Mouse (Mus musculus): ENCODE measurements around the gene Ckap4. TPM values are rescaled to one million over a fixed set of nuclear protein-coding genes. Genes with fewer than 3 reads are reported as not detected.
"Not testable (repeated sequence)": the region's sequence is repeated elsewhere in the genome, so short reads cannot be mapped to it uniquely, and the experiment has no call there.

Ckap4 gene
- polyA plus RNA-seq, 1 experiment from 2014 or later, result 87.7 TPM

DNA sequence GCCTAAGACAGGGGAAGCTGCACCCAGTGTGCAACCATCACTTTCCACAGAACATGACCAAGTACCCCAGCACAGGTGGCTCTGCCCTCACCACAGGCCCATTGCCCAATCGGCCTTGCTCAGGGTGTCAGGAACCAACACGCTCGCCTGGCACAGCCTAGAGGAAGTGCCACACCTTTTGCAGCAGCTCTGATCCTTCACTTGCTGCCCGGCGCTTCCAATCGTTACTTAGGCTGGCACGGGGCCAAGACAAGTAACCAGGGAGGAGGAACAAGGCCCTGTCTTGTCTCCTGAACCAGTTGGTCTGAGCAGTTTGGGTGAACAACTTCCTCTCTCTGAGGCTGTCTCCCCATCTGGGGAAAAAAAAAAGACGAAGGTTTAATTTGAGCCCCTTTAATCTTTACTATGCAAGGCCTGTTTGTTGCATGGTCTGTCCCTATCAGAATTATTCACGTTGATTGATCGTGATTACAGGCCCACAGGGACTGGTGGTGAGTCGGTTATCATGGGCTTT is 17.4 kb downstream of the Ckap4 start:
- DNase-seq (ENCODE audit: low spot score), result no peak
- peaks cover 8% of the 10 kb centered on the region for H3K4me1 ChIP-seq
- WGBS, result 56% methylated on average over 11 of the region's 11 CpGs
- H3K9me3 ChIP-seq, result no peaks in the 10 kb centered on the region
- no peak overlapping the region for H3K27ac ChIP-seq
- H3K27me3 ChIP-seq (ENCODE audit: insufficient read depth, poor library complexity, severe bottlenecking), result no peaks in the 10 kb centered on the region
- H3K36me3 ChIP-seq, result no peaks in the 10 kb centered on the region
- no peak overlapping the region for H3K4me3 ChIP-seq

DNA sequence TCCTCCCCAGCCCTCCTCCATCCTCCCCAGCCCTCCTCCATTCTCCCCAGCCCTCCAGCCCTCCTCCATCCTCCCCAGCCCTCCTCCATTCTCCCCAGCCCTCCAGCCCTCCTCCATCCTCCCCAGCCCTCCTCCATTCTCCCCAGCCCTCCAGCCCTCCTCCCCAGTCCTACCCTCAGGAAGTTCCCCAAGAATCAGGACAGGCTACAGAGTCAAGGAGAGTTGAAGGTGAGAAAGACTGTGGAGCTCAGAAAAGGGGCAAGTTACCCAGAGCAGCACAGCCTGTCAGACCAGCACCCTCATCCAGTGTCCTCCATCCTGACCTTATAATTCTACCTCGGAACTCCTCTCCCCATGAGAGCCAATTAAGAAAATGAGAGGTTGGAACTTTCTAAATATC is 17.9 kb downstream of the Ckap4 start:
- H3K27me3 ChIP-seq (ENCODE audit: insufficient read depth, poor library complexity, severe bottlenecking); H3K4me1 ChIP-seq; H3K27ac ChIP-seq; H3K9me3 ChIP-seq; H3K4me3 ChIP-seq; H3K36me3 ChIP-seq; DNase-seq (ENCODE audit: low spot score): not testable (repeated sequence)
- 61% methylated on average over 1 of the region's 1 CpGs for WGBS

DNA sequence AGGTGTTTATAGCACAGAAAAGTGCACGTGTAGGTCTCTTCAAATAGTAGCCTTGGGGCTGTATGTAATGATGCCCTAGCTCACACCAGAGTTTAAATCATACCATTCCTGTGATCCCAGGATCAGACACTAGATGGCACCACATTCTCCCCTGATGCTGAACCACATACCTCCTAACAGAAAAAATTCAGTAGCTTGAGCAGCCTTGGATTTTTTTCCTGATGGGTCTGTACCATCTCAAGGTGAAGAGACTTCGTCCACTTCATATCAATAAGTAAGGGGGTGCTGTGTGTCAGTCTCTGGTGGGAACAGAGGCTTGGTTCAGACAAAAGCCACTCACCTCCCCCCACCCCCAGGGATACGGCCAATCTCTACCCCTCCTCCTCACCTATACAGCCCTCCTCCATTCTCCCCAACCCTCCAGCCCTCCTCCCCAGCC is 18.3 kb downstream of the Ckap4 start:
- no peaks in the 10 kb centered on the region for H3K36me3 ChIP-seq
- H3K27me3 ChIP-seq (ENCODE audit: insufficient read depth, poor library complexity, severe bottlenecking), result no peaks in the 10 kb centered on the region
- WGBS, result 30% methylated on average over 3 of the region's 3 CpGs
- no peak overlapping the region for H3K27ac ChIP-seq
- peaks cover 8% of the 10 kb centered on the region for H3K4me1 ChIP-seq
- no peak for DNase-seq (ENCODE audit: low spot score)
- no peaks in the 10 kb centered on the region for H3K9me3 ChIP-seq
- H3K4me3 ChIP-seq, result no peak overlapping the region

DNA sequence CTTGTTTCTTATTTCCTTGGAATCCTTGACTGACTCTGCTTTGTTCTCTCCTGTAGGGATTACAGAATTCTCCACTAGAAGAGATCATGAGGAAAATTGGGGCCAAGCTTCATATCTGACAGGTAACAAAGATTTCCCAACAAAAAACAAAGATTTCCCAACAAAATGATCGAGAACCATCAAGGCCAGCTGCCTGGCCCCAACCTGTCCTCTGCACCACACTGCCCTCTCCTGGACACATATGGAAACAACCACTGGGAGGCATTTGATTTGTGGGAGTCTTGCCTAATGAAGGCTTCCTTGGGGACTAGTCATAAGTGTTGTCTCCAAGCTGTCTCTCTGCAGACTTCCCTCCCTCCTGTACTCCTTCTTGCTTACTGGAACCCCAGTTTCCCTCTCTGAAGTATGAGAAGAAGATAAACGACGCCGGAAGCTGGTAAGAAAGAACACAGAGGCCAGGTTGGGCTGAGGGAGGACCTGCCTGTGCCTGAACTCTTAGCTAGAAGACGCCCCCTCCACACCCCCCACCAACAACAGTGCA is 19.8 kb downstream of the Ckap4 start:
- no peaks in the 10 kb centered on the region for H3K36me3 ChIP-seq
- H3K4me3 ChIP-seq, result no peak overlapping the region
- H3K9me3 ChIP-seq, result no peaks in the 10 kb centered on the region
- H3K4me1 ChIP-seq, result peaks cover 8% of the 10 kb centered on the region
- H3K27ac ChIP-seq, result no peak overlapping the region
- H3K27me3 ChIP-seq (ENCODE audit: insufficient read depth, poor library complexity, severe bottlenecking), result no peaks in the 10 kb centered on the region
- DNase-seq (ENCODE audit: low spot score), result no peak
- WGBS, result 51% methylated on average over 5 of the region's 5 CpGs

DNA sequence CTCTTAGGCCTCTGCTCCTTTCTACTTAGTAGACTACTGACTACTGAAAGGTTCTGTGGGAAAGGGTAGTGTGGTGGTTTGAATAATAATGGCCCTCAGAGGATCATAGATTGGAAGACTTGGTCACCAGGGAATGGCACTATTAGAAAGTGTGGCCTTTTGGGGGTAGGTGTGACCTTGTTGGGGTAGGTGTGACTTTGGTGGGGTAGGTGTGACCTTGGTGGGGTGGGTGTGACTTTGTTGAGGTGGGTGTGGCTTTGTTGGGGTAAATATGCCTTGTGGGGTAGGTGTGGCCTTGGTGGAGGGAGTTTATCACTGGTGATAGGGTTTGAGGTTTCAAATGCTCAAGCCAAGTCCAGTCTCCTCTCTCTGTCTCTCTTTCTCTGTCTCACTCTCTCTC is 21.1 kb downstream of the Ckap4 start:
- DNase-seq (ENCODE audit: low spot score), result no peak
- H3K4me1 ChIP-seq, result peaks cover 8% of the 10 kb centered on the region
- H3K27ac ChIP-seq, result no peak overlapping the region
- no peak overlapping the region for H3K4me3 ChIP-seq
- no peaks in the 10 kb centered on the region for H3K27me3 ChIP-seq (ENCODE audit: insufficient read depth, poor library complexity, severe bottlenecking)
- H3K36me3 ChIP-seq, result no peaks in the 10 kb centered on the region
- H3K9me3 ChIP-seq, result no peaks in the 10 kb centered on the region

DNA sequence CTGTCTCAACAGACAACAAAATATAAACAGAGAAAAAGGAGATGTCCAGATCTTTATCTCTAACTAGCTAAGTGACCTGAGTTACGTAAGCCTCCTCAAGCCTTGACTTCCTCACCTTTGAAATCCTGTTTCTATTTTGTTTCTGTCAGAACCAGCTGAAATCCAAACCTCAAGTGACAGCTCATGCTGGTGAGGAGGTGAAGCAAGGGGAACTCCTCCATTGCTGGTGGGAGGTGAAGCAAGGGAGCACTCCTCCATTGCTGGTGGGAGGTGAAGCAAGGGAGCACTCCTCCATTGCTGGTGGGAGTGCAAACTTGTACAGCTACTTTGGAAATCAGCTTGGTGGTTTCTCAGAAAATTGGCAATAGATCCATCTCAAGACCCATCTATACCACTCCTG is 25.3 kb downstream of the Ckap4 start:
- Histone ChIP-seq H3K9me3 (no peaks in the 10 kb centered on the region), H3K27ac (no peak overlapping the region)
- WGBS, result 83% methylated on average over 1 of the region's 1 CpGs

DNA sequence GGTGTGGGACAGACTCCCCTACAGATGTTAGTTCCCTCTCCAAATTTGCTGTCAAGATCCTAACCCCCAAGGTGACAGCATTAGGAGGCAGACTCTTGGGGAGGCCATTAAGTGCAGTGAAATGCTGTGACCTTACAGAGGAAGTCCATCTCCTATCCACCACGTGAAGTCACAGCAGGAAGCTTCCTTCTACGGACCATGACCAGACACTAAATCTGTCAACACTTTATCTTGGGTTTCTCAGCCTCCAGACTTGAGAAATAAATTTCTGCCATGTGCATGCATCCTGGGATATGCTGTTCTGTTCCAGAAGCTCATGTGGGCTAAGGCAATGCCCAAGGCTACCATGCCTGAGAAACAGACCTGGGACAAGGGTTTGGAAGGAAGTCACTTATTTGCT is 35.0 kb downstream of the Ckap4 start:
- H3K4me3 ChIP-seq, result no peak overlapping the region
- WGBS, result 30% methylated on average over 2 of the region's 2 CpGs
- no peak for DNase-seq (ENCODE audit: low spot score)
- H3K36me3 ChIP-seq, result no peaks in the 10 kb centered on the region
- H3K4me1 ChIP-seq, result peaks cover 10% of the 10 kb centered on the region; the same call in 1 of the 2 replicates
- H3K27ac ChIP-seq, result no peak overlapping the region
- H3K9me3 ChIP-seq, result no peaks in the 10 kb centered on the region
- H3K27me3 ChIP-seq (ENCODE audit: insufficient read depth, poor library complexity, severe bottlenecking), result no peaks in the 10 kb centered on the region

More for the DNA sequence above, 25.3 kb downstream of the Ckap4 start:
- Histone ChIP-seq H3K4me1 (no peaks in the 10 kb centered on the region), H3K36me3 (no peaks in the 10 kb centered on the region), H3K4me3 (no peak overlapping the region), H3K27me3 (ENCODE audit: insufficient read depth, poor library complexity, severe bottlenecking) (no peaks in the 10 kb centered on the region)
- DNase-seq (ENCODE audit: low spot score), result no peak

DNA sequence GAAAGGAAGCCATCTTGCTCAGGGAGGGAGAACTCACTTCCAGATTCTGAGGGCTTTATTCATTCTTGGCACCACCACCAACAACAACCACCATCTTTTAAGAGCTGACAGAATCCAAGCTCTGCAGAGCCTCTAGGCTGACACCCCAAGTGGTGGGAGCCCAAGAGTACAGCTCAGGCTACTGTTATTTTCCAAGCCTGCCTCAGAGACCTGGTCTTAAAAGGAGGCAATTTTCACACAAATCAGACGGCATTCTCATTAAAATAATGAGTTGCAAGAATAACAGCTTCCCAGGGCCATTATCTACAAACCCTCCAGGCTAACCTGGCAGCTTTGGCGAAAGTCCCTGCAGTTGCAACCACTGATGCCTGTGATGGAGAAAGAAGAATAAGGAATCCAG is 37.1 kb downstream of the Ckap4 start:
- H3K4me3 ChIP-seq, result no peak overlapping the region
- WGBS, result 78% methylated on average over 2 of the region's 2 CpGs
- H3K9me3 ChIP-seq, result no peaks in the 10 kb centered on the region
- no peak overlapping the region for H3K27ac ChIP-seq
- DNase-seq (ENCODE audit: low spot score), result no peak
- H3K27me3 ChIP-seq (ENCODE audit: insufficient read depth, poor library complexity, severe bottlenecking), result no peaks in the 10 kb centered on the region
- H3K4me1 ChIP-seq, result peaks cover 10% of the 10 kb centered on the region; the same call in 1 of the 2 replicates
- H3K36me3 ChIP-seq, result no peaks in the 10 kb centered on the region

DNA sequence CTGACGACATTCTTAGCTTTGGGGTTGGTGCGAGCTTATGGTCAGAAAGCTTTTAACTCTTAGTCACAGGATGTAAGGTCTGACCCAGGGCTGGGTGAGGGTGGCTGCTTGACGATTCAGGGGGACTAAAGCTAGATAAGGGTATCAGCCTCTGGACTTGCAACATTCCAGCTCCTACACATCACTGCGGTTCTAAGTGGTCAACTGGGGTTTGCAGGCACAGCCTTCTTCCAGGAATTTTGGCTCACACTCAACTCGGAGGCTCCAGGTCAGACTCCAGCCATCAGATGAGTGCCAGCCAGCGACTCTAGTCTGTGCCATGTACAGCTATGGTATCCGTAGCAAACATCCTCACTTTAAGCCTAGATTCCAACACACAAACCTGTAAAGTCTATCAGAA is 39.4 kb downstream of the Ckap4 start:
- Histone ChIP-seq H3K4me1 (peaks cover 12% of the 10 kb centered on the region; the same call in 1 of the 2 replicates), H3K36me3 (no peaks in the 10 kb centered on the region), H3K27ac (0 out of 2 replicates have a peak overlapping the region, but pooled peaks have one; percentile 6), H3K4me3 (no peak overlapping the region), H3K27me3 (ENCODE audit: insufficient read depth, poor library complexity, severe bottlenecking) (no peaks in the 10 kb centered on the region), H3K9me3 (no peaks in the 10 kb centered on the region)
- DNase-seq (ENCODE audit: low spot score), result peak; percentile 77
- WGBS, result 38% methylated on average over 7 of the region's 7 CpGs

DNA sequence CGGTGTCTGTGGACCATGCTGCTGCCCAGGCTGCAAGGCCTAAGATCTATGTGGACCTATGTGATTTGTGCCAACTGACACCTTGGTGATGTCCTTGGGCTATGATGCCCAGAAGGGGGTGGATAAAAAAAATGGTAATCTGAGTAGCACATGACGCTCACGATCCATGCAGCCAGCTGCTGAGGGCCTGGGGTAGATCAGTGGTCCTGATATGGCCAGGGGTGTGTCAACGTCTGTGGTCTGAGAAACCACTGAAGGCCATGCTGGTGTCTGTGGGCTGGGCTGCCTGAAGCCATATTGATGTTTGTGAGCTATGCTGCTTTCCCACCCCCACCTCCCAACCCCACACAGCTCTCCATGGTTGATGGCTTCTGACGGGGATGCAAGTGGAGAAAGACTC is 43.7 kb downstream of the Ckap4 start:
- 83% methylated on average over 5 of the region's 5 CpGs for WGBS
- no peaks in the 10 kb centered on the region for H3K36me3 ChIP-seq
- DNase-seq (ENCODE audit: low spot score), result no peak

DNA sequence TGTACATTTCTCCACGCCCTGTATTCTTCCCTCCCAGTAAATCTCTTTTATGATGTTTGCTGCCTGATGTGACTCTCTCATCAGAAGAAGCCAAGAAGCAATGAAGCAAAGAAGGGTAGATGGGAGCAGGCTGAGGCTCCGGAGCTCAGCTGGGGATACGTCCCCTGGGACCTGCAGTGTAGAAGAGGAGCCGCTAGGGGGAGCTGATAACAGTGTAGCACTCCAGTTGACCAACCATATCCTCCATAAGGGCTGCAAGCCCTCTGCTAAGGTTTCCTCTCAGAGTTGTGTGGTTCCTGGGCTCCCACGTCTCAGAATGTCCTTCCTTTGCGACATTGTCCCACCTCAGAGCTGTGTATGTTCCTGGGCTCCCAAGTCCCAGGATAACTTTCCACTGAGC is 45.5 kb downstream of the Ckap4 start:
- H3K36me3 ChIP-seq, result no peaks in the 10 kb centered on the region
- H3K27me3 ChIP-seq (ENCODE audit: insufficient read depth, poor library complexity, severe bottlenecking), result no peaks in the 10 kb centered on the region
- no peaks in the 10 kb centered on the region for H3K9me3 ChIP-seq
- H3K27ac ChIP-seq, result no peak overlapping the region
- no peak overlapping the region for H3K4me3 ChIP-seq
- H3K4me1 ChIP-seq, result 0 out of 2 replicates have a peak, but pooled peaks cover 2% of the 10 kb centered on the region
- WGBS, result 30% methylated on average over 6 of the region's 6 CpGs
- DNase-seq (ENCODE audit: low spot score), result no peak

More for the DNA sequence above, 43.7 kb downstream of the Ckap4 start:
- Histone ChIP-seq H3K9me3 (no peaks in the 10 kb centered on the region), H3K27me3 (ENCODE audit: insufficient read depth, poor library complexity, severe bottlenecking) (no peaks in the 10 kb centered on the region), H3K4me3 (no peak overlapping the region), H3K27ac (no peak overlapping the region), H3K4me1 (peaks cover 8% of the 10 kb centered on the region; the same call in 1 of the 2 replicates)

DNA sequence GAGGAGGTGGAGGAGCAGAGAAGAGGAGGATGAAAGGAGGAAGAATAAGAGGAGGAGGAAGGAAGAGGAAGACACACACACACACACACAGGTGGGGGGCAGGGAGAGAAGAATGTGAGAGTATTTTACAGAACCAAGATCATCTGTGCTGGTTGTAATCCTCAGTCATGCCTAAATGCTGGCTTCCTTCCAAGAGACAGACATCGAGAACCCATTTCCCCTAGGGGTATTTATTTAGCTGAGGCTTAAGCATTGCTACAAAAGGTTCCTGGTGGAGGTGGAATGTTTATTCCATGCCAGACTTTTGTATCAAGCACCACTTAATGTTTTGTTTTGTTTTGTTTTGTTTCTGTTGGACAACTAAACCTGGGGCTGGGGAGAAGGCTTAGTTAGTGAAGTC is 49.2 kb downstream of the Ckap4 start:
- WGBS, result 75% methylated on average over 1 of the region's 1 CpGs
- no peak overlapping the region for H3K4me3 ChIP-seq
- no peaks in the 10 kb centered on the region for H3K27me3 ChIP-seq (ENCODE audit: insufficient read depth, poor library complexity, severe bottlenecking)
- H3K4me1 ChIP-seq, result peaks cover 13% of the 10 kb centered on the region
- DNase-seq (ENCODE audit: low spot score), result no peak
- H3K36me3 ChIP-seq, result no peaks in the 10 kb centered on the region
- H3K27ac ChIP-seq, result no peak overlapping the region
- no peaks in the 10 kb centered on the region for H3K9me3 ChIP-seq

DNA sequence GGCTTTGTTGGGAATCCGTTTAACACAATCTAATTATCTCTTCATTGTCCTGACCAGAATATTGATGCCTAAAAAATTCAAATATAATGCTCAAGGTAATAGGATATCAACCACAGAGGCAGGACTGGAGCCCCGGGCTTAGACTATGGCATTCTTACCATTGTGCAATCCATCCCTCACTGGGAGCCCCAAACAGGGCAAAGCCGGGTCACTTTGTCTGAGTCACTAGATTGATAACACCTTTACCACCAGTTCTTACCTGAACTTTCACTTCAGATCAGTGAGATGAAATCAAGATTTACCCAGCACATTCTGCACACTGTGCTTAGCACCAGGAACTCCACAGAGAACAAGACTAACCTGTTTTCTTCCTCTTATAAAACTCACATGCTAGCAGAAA is 50.3 kb downstream of the Ckap4 start:
- Histone ChIP-seq H3K36me3 (no peaks in the 10 kb centered on the region), H3K27me3 (ENCODE audit: insufficient read depth, poor library complexity, severe bottlenecking) (no peaks in the 10 kb centered on the region), H3K4me1 (peaks cover 19% of the 10 kb centered on the region), H3K27ac (no peak overlapping the region), H3K4me3 (no peak overlapping the region), H3K9me3 (no peaks in the 10 kb centered on the region)
- DNase-seq (ENCODE audit: low spot score), result no peak
- 76% methylated on average over 3 of the region's 3 CpGs for WGBS

DNA sequence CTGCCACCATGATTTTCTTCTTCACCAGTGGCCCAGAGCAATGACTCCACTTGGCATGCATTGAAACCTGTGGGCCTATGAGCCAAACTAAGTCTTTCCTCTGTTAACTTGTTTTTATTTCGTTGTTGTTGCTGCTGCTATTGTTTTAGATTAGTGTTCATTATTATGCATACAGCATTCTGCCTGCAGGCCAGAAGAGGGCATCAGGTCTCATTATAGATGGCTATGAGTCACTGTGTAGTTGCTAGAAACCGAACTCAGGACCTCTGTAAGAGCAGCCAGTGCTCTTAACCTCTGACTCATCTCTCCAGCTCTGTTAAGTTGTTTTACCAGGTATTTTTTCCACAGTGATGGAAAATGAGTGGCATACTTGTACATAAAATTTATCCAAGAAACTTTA is 50.8 kb downstream of the Ckap4 start:
- Histone ChIP-seq H3K4me3 (no peak overlapping the region), H3K27me3 (ENCODE audit: insufficient read depth, poor library complexity, severe bottlenecking) (no peaks in the 10 kb centered on the region), H3K27ac (no peak overlapping the region), H3K9me3 (no peaks in the 10 kb centered on the region), H3K36me3 (no peaks in the 10 kb centered on the region), H3K4me1 (peaks cover 23% of the 10 kb centered on the region)
- 86% methylated on average over 2 of the region's 2 CpGs for WGBS
- no peak for DNase-seq (ENCODE audit: low spot score)

Measured in heart, embryonic 10.5 days (tissue).